Mouse (Mus musculus) bone marrow, adult 2 months (tissue): ENCODE data around the gene Col23a1.

ENCODE experiments used
- CTCF ChIP-seq: fragments of 200-500 bp; IDR thresholded peaks from 2 replicates; pipeline ENCODE4 v1.5.1; 2011; ENCODE audit warnings: low read length, control low read depth; ENCODE audit not compliant: control insufficient read depth, insufficient read depth
- POLR2A ChIP-seq: fragments of 200-500 bp; IDR thresholded peaks from 2 replicates; pipeline ENCODE4 v1.6.1; 2011; ENCODE audit warnings: low read depth, mild to moderate bottlenecking, control low read depth, low read length, borderline replicate concordance; ENCODE audit not compliant: control insufficient read depth

GRCm38 (mm10) chr11:51265326-51265725 is 24.4 kb upstream of the Col23a1 start:
- TF ChIP-seq CTCF, result peak; percentile 45; the same call in 1 of the 2 replicates
- no peak for TF ChIP-seq POLR2A
